Mouse (Mus musculus) mammary gland, adult 2 months (tissue): ENCODE data around the gene Sox3. TPM values are rescaled to one million over a fixed set of nuclear protein-coding genes. Genes with fewer than 3 reads are reported as not detected.

Source experiments
- polyA plus RNA-seq: library from polyadenylated mRNA; depleted of rRNA; stranded (reverse); fragments of >200 nt; gene quantifications from 2 replicates; pipeline ENCODE4 v1.2.3, GENCODE M21; 2012; ENCODE audit warnings: low replicate concordance; rRNA removed

Gene Sox3
- not detected in 2 replicates for polyA plus RNA-seq

DNA sequence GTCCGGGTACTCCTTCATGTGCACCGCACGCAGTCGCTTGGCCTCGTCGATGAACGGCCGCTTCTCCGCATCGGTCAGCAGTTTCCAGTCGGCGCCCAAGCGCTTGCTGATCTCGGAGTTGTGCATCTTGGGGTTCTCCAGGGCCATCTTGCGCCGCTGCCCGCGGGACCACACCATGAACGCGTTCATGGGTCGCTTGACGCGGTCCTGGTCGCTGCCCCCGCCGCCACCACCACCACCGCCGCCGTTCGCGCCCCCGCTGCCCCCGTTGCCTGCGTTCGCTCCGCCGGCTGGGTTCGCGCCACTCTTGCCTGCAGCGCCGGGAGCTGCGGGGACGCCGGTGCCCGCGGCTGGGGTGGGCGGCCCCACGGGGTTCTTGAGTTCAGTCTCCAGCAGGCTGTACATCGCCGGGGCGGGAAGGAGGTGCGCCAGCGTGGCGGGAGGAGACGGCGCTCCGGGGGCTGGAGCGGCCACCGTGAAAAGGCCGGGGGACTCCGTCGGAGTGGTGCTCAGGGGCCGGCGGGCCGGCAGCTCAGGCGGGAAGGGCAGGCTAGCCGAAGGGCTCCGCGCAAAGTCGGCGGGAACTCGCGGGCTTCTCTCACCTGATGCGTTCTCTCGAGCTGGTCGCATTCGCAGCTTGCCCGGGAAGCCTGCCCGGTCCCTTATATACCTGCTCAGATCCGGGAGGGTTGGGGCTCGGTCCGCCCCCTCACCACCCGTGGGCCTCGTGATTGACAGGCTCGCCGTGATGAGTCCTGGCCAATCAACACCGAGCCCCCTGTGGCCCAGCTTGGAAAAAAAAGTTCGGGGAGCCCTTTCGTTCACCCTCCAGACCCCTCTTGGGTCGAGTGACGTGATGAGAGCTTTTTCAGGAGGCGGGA, at the start of gene Sox3:
Sox3 (minus strand) TSS at position 630 of the 881 bp plus-strand sequence.

